Mouse (Mus musculus) kidney, adult 2 months (tissue): ENCODE data around the gene Kif18a.

Experiments used
- CTCF ChIP-seq: fragments of 200-500 bp; conservative IDR thresholded peaks from 2 replicates; pipeline ENCODE4 v1.5.1; 2011; ENCODE audit warnings: low read depth, mild to moderate bottlenecking, control low read depth, low read length, moderate library complexity, mixed read lengths; ENCODE audit not compliant: insufficient read depth, insufficient read length
- POLR2A ChIP-seq: fragments of 200-500 bp; IDR thresholded peaks from one replicate; pipeline ENCODE4 v1.6.1; 2011; ENCODE audit warnings: low read depth, low read length, control low read depth

DNA sequence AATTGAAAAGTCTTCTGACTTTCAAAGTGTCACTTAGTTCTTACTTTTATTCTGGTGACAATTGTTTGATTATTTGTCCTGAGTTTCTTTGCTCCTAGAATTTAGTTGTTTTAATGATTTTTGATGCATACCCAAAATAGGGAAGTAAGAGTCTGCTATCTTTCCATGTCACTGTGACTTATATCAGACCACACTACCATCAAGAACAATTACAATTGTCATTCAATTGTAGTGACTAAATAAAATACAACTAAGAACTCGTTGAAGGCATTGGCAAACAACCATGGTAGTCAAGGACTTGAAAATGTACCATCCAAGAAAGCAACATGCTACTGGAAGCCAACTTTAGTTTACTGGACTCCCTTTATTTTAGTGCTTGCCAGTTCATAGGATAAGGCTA, 55.2 kb downstream of the Kif18a start:
- TF ChIP-seq CTCF (no peak), POLR2A (no peak)
